Mouse (Mus musculus) cerebellum, postnatal 14 days (tissue): ENCODE measurements around the gene Sardh.

Experiments used
- DNase-seq, 2 experiments: peaks; one replicate each; pipeline ENCODE4 v3.0.0; 2021; ENCODE audit warnings: mixed read lengths in 2 of 2

Gene Sardh

DNA sequence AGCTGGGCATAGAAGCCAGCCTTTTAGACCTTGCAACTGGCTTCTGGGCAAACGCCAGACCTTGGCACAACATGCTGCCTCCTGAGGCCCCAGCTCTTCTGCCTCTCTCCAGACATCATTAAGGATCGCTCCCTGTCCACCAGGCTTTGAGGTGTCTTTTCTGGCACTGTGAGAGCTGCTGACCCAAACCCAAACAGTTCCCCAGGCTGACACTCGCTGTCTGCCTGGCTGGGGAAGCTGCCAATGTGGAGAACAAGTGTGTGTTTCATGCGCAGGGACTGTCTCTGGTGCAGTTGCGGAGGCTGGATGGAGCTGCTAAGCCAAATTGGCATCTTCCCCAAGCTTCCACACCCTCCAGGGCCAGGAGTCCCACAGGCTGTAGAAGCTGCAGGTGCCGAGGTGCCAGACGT is 25.1 kb downstream of the Sardh start:
- DNase-seq = peak; percentile 69 to 70

DNA sequence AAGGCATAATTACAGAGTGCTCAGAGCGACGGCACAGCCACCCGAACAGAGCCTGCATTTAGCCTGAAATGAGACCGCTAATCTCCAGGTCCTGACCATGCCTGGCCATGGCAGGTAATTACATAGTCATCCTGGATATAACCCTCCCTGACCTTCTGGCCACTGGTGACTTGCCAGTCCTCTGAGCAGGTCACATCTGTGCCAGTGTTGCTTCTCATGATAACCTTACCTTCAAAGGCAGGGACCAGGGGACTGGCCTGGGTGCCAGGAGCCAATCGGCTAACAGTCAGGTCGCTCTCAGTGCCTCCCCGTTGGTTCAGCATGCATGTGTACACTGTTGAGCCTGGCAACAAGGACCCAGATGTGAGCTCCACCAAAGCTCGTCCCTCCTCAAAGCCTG is 29.6 kb downstream of the Sardh start:
- no peak for DNase-seq

DNA sequence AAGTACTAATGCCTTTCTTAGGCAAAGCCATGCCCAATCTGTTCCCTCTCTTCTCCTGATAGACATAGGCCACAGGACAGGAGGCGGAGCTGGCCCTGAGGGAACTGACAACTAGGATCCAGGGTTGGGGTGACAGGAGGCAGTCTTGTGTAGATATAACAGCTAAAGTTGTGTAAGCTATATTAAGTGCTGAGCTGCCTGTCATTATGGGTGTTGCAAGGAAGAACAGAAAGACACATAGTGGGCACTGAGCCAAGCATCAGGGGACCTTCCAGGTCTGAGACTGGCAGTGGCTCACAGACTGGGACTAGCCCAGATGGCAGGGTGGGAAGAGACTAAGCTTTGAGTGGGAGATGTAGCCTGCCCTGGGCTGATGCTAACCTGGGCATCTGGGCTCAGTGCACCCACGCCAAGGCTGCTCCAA is 30.0 kb downstream of the Sardh start:
- no peak for DNase-seq

DNA sequence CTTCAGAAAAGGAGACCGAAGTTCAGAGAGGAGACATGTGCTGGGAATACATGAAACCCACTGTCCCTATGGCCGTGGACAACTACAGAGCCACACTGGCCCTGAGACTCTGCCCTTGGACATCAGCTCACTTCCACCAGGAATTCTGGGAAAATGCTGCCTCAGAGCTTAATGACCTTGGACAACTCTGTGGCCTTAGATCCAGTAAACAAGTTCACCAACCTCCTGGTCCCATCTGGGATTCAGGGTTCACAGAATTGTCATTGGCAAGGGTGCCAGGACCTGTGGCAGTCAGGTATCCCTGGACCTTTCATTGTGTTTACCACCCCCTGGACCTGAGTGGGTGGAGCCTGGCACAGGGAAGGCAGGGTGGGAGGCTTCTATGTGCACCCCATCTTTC is 32.6 kb downstream of the Sardh start:
- DNase-seq = no peak

DNA sequence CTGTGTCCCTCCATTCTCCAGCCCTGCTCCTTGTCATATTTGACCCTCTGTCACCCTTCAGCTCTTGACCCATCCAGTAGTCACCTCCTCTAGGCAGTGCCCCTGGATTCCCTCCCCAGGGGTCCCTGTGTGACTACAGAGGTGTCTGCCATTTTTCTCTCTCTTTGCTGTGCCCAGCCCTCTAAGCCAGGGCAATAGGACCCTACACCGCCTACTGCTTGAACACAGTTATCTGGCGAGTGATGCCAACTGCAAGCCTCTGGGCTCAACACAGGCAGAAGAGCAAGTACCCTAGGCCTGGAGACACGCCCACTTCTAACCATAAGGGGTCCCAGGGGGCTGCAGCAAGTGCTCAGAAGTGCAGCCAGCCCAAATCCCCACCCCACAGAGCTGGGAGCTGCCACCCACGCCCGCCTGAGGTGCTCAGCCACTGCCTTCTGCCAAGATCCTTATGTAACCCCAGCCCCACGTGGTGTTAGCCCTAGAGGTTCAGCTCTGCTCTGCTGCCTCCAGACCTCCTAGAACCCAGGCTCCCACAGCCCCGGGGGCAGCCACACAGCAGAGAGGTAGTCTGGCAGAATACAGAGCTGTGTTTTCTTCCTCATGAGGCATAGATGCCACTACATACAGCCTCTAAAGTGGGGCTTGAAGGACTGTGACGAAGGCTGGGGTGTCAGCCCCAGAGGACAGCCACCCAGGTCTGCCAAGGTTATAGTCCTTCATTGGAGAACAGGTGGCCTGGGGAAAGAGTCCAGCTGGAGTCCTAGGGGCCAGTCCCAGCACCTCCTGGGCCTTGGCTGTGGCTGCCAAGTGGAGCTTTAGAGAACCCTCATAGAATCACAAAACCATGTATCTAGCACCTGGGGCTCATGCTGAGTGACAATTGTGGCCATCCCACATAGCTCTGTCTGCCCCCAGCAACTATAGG is 35.9 kb downstream of the Sardh start:
- peak; percentile 53 to 68 for DNase-seq

DNA sequence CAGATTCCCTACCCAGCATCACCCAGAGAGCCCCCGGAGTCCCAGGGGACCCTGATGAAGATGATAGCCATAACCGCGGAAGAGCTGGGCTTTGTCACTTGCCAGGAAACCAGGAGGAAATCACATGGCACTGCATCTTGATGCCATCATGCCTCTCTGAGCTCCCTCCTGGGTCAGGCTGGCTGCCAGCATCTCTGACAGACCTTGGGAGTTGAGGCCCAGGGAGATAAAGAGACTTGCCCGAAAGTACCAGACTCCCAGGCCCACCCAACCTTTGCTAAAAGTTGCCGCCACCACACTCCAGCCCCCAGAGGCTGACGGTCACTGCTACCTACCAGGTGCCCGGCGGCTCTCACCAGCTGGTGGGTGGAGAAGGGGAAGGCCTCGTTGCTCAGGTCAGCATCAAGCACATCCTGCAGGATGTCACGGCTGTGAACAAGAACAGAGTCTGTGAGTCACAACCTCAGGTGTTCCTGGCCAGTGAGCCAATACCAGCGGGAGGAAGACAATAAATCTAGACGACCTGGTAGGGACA is 37.4 kb downstream of the Sardh start:
- DNase-seq = peak; percentile 70 to 78

DNA sequence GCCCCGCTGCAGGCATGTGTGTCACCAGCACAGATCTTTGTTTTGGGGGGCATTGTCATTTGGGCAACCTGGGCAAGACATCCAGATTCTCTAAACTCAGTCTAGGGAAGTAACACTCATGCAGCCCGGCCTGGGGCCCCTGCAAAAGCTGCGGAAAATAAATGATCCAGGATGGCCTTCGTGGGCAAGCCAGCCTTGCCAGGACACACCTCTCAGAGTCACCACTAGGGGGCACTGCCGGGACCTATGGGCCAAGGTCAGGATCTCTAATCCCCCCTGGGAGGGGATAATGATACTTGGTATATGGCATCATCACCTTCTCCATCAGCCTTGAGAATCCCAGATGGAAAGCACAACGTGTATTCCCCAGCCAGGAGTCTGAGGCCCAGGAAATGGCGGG is 37.9 kb downstream of the Sardh start:
- DNase-seq = peak; percentile 65 to 81

DNA sequence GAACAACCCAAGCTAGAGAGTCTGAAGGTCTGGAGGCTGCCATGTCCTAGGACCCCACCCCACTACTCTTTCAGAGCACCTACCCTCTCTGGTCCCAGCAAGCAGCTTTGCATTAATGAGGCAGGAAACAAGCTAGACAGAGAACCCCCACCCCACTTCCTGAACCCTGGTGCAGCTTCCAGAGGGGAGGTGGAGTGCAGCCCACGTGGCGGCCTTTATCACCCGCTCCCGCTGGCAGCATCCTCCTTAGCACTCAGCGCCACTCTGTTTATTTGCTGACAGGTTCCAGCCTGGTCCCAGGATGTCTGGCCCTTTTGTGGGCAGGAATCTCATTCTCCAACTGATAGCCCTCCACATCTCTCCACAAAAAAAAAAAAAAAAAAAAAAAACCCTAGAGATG is 38.3 kb downstream of the Sardh start:
- DNase-seq = no peak

DNA sequence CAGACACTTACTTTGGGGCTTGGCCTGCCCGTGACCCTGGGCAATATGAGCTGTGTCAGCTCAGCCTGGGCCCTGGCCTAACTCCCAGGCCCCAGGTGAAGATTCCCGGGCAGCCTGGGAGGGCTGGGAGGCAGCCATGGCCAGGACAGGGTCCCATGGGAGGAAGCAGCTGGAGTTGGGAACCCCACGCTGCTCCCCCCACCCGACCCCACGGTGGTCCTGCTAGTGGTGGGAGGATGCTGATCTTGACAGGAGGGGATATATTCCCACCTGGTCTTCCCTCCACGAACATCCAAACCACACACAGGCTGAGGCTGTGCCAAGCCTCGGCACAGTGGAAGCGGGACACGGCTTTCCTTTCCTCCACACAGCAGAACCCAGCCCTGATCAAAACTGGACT is 38.8 kb downstream of the Sardh start:
- DNase-seq = no peak

DNA sequence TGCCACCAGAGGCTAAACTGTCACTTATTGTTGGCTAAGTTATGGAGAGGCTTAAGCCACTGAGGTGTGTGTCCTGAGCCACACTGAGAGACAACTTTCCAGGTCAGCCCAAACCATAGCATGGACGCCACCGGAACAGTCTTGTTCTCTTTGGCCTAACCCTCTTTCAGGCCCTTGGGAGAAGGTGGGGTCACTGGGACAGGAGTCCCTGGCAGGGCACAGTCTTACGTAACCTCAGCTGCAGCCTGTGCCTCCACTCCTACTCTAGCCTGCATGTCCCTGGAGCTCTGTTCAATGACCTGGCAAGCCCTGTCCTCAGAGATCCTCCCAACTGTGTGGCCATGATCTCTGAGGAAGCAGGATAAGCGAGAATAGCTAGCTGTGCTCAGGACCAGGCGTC is 41.0 kb downstream of the Sardh start:
- no peak for DNase-seq

DNA sequence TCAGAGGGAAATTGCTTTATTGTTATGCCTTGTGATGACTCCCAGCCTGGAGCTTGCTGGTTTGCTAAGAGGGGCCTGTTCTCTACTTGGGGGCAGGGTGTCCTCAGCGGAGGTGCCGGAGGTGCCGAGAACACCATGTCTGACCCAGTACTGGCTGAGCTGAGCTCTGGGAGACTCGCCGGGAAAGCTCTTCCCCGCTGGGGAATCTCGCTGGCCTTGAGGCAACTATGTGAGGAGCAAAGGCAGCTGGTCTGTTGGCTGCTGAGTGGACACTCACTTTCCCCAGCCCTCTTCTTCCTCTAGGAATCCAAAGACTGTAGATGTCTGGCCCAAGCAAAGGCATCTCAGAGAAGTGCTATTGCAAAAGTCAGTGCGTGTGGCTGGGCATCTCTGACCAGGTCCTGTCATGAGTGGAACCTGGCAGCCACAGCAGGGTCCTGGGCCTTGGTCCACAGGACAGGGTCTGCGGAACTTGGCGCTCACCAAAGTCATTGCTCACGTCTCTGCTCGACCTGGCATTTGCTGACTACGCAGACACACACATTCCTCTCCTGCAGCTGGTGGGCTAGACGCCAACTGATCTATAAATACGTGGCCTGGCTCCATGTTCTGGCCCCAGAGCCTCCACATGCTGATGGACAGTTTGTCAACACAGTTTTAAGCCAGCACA is 41.9 kb downstream of the Sardh start:
- DNase-seq = peak in 1 of 2 experiments; percentile 41

DNA sequence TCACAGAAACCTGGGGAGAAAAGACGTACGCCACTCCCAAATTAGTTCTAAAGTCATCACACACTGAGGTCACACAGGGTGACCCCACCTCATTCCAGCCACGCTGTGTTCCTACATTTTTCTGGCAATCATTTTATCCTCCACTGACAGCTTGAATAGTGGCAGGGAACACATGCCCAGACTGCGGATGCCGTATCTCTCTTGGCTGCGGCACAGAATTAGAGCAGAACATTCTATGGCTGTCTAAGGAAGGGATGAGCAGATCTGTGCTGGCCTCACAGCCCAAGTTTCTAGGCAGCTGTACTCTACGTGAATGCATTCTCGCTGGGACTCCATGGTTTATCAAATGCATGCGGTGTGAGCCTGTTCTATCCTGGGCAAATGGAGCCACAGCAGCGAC is 42.5 kb downstream of the Sardh start:
- DNase-seq = peak; percentile 54 to 60

DNA sequence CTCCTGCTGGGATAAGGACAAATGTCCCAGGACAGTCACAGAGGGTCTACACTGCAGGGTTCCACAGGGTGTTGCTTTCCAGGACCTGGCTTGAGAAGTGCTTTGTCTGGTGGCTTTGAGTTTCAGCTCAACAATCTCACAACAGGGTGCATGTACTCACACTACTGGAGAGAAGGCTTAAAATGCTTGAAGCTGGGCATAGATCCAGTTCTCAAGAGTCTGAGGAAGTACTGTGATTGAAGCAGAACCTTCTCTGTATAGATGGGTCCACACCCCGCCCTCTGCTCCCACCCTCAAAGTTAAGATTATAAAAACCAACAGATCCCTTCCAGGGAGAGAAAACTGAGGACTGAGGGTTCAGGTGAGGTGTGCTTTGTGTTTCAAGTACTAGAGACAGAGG is 47.6 kb downstream of the Sardh start:
- DNase-seq = no peak

DNA sequence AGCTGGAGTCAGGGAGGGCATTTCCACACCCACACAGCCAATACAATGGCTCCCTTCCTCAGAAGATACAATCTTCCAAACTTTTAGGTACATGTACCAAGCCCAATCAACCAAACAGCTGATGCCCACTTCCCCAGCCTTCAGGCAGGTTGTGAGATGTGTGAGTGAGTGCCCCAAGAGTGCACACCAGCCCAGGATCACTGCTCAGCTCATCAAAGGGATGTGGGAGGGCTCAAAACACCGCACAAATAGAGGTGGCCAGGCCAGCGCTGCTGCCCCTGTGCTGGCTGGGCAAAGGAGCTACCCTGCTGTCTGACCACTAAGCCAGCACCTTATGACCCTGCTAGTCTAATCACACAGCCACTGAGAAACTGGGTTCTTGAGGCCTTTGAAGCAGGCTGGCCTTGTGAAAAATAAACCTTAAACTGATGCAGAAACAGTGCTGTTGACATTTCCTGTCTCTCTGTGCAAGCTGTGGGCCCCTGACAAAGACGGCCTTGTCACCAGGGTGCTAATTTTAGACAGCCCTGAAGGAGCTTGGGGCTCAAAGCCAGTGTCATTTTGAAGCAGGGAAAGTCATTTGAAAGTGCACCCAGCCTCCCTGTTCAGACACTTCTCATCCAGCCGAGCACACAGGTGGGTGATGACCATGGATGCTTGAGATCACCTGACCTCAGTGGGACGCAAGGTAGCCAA is 49.4 kb downstream of the Sardh start:
- DNase-seq = no peak

DNA sequence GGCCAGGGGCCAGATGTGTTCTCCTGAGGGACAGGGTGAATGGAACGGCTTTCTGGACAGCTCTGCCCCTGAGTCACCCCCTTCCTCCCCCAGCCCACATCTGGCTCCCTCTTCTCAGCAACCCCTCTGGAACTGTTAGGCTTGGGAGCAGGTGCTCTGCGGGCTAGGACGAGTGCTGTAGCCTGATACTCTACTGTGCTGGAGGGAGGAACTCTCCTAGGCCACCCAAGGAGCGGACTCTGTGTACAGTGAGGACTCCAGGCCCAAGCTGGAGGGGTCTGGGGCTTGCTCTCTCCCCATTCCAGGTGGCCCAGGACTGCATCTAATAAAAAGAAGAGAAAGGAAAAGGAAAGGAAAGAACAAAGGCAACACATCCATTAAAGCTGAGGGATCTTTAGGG is 58.1 kb downstream of the Sardh start:
- DNase-seq = no peak

DNA sequence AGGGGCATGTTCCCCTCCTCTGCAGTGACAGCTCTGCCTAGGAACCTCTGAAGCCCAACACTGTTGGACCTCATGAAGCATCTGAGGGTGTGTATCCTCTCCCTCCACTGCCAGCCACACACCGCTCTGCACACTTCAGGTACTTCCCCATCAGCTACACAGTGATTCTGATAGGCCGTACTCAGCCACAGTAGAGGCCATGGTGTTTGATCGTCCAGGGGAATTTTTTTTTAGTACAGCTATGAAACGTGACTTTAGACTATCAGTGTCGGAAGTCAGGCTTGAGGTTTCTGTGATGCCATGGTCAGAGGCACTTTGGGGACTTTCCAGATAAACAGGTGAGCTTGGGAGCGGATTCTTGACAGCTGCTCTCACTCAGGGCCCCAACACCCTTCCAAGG is 60.6 kb downstream of the Sardh start:
- no peak for DNase-seq

DNA sequence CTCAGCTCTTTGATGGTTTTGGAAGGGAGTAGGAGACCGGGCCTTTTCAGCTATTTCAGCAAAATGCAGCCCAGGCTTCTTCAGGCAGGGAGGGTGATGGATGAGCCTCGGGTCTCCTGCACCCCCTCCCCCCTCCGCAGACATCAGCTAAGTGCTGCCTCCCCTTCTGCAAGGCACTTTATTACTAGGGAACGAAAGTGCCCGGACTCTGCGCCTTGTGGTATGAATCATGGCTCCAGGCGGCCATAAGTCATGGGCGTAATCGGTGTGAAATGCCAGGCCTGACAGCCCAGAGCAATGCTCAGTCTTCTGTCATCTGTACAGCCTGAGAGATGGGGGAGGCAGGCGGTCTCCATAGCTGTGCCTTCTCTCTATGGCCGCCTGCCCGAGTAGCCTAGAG is 64.4 kb downstream of the Sardh start:
- no peak for DNase-seq

DNA sequence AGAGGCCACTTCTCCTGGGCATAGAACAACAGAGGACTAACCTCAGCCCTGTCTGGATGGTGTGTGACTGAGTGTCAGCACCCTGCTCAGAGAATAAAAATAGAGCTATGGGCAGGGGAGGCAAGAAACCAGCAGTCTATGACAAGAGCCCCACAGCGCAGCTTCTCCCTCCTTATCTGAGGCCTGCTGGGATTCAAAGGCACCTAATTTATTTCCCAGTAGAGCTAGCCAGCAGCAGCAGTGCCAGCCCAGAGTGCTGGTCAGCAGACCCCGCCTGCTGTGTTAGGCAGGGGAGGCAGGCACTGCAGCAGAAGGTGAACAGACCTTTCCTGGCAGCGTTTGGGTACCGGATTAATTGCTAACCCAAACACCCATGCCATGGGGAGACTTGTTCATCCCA is 66.2 kb downstream of the Sardh start:
- peak; percentile 32 to 34 for DNase-seq

DNA sequence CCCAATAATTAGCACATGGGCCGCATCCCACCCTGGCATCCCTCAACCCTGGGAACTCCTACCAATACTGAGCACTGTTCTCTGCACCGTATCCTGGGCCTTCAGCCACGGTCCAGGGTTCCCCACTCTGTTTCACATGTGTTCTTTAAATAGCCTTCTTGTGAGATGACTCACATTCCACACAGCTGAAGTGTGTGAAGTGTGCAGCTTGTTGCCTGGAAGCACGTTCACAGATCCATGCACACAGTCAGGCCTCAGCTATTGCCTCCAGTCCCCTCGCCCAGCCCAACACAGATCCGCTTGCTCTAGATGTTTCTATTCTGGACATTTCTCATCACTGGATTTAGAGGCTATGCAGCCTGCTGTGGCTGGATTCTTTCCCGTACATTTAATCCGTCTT is 69.0 kb downstream of the Sardh start:
- DNase-seq = no peak

DNA sequence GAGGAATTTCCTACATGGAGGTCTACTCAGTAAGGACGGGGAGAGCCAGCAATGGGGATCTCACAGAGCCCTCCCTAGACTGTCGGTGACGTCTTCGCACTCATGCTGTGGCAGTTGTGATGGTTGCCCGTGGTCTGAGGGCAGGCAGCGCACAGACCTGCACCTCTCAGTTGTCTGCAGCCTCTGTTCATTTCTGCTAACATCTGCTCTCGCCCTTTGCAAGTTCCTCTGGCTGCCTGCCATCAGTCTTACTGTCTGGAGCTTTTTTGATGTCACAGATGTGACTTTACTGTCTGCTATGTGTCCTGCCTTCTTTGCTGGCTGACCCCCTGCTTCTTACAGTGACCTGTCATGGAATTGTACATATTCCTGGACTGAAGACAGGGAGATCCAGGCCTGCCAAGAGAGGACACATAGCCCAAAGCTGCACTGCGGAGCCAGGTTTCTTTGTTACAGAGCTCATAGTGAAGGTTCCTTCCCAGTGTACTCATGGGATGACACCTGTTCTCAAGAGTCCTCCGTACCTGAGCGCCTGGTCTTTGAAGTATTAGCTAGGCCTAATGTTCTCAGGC is 72.4 kb downstream of the Sardh start:
- peak in 1 of 2 experiments; percentile 27 for DNase-seq

DNA sequence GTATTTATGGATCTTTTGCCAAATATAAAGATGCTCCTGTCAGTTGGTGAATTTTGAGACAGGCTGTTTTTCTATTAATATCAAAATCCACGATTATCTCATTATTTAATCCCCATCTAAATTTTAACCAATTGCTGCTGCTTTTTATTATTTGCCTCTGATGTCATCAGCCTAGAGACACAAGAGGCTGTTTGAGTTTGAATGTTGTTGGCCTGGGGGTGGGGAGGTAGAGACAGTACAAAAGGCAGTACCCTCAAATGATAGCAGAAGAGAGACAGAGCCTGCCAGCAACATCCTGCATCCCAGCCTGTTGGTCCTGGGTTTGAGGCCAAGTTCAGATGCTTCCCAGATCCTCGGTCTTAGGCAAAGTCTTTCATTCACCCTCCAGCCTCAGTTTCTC is 73.9 kb downstream of the Sardh start:
- DNase-seq = no peak

DNA sequence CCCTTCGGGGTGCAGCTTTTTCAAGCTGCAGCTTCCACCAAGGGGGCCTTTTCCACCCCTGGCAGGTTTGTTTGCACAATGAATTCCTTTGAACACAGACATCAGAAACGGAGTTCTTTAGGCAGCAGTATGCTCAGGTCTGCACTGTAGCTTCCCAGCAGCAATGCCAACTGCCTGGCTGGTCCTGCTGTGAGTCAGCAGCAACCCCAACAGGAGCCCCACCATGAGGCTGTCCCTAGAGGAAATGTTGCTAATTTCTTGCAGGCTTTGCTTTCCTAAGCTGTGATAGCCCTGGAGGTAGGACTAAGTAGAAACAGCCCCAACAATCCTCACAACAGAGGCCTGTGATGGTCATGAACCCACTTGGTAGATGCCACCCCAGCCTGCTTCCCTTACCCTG is 81.1 kb downstream of the Sardh start:
- no peak for DNase-seq

DNA sequence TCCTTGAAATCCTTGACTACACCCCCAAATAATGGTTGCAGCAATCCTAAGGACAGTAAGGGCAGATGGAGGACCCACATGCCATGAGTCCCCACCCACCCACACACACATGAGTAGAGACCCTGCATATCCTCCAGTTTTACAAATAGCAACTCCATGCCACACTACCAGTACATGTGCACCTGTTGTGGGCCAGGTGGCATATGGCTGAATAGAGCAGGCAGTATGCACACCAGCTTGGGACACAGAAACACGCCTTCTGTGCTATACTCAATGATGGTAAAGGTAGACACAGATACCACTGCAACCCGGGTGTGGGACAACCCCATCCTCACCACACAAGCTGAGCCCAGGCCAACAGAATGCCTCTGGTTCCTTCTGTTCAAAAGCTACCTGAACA is 82.1 kb downstream of the Sardh start:
- no peak for DNase-seq
